ENCODE assay signal across 20 mouse cellular contexts in the genomic region with DNA sequence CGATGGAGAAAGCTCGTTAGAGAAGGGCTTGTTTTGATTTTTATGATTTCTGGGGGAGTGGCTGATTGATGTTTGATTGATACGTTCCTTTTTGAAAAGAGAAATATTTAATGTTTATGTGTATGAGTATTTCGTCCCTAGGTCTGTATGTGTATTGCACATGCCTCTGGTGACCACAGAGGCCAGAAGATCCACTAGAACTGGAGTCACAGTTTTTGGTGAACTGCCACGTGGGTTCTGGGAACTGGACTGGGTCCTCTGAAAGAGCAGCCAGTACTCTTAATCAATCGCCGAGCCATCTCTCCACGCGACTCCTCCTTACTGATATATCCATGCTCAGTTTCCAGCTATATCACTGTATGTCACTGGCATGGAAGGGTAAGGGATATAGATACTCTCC.
A peak's percentile ranks its signal among the peaks of the same experiment; 100 is the strongest.
DNase-seq lines count a peak whose midpoint lies in the region; ATAC-seq lines count a peak whose summit lies in the region.
"Had no signal": no experiment of that assay in that cellular context is flagged by ENCODE, and none has a peak within 500 bp of the region (broad histone marks: within the 10 kb centered on the region; RNA-seq: fewer than 3 reads in every experiment).

No protein-coding gene starts in this region.

- H3K36me3 ChIP-seq in kidney, embryonic 15.5 days = no peaks in the 10 kb centered on the region
- H3K36me3 ChIP-seq in kidney, embryonic 14.5 days (ENCODE audit: control insufficient read depth, insufficient read depth, low read length) = no peaks in the 10 kb centered on the region
- H3K36me3 ChIP-seq in neural tube, embryonic 15.5 days = no peaks in the 10 kb centered on the region
- H3K36me3 ChIP-seq: forebrain, embryonic 10.5 days; hindbrain, embryonic 12.5 days; hindbrain, embryonic 15.5 days had no signal

- peak overlapping the region; percentile 44 for H3K4me2 ChIP-seq in kidney, embryonic 15.5 days
- no peak overlapping the region for H3K4me2 ChIP-seq in kidney, embryonic 14.5 days (replicated peaks; ENCODE audit: low read depth, low read length)
- H3K4me2 ChIP-seq in neural tube, embryonic 15.5 days = peak overlapping the region; percentile 37; the same call in 1 of the 2 replicates
- H3K4me2 ChIP-seq: forebrain, embryonic 13.5 days; heart, embryonic 11.5 days; hindbrain, embryonic 12.5 days; hindbrain, embryonic 15.5 days had no signal

- H3K4me1 ChIP-seq in kidney, embryonic 15.5 days = peaks cover 19% of the 10 kb centered on the region
- peaks cover 5% of the 10 kb centered on the region for H3K4me1 ChIP-seq in kidney, embryonic 14.5 days (ENCODE audit: control insufficient read depth, insufficient read depth, low read length)
- H3K4me1 ChIP-seq in neural tube, embryonic 15.5 days = peaks cover 17% of the 10 kb centered on the region
- H3K4me1 ChIP-seq: forebrain, embryonic 10.5 days; forebrain, embryonic 13.5 days had no signal

- H3K9ac ChIP-seq in kidney, embryonic 15.5 days = no peak overlapping the region
- H3K9ac ChIP-seq in kidney, embryonic 14.5 days (ENCODE audit: low read depth, low read length) = no peak overlapping the region
- H3K9ac ChIP-seq in neural tube, embryonic 15.5 days (replicated peaks) = no peak overlapping the region
- H3K9ac ChIP-seq: forebrain, embryonic 13.5 days; hindbrain, embryonic 12.5 days; hindbrain, embryonic 15.5 days had no signal

- no peak overlapping the region for H3K4me3 ChIP-seq in kidney, embryonic 15.5 days (replicated peaks)
- H3K4me3 ChIP-seq in kidney, embryonic 14.5 days (ENCODE audit: low read length) = no peak overlapping the region
- no peak overlapping the region for H3K4me3 ChIP-seq in neural tube, embryonic 15.5 days (replicated peaks)
- H3K4me3 ChIP-seq: forebrain, embryonic 10.5 days; forebrain, embryonic 13.5 days; hindbrain, embryonic 12.5 days; hindbrain, embryonic 15.5 days had no signal

- H3K9me3 ChIP-seq in kidney, embryonic 15.5 days (replicated peaks) = no peaks in the 10 kb centered on the region
- H3K9me3 ChIP-seq in kidney, embryonic 14.5 days (ENCODE audit: control insufficient read depth, low read length) = no peaks in the 10 kb centered on the region
- no peaks in the 10 kb centered on the region for H3K9me3 ChIP-seq in neural tube, embryonic 15.5 days (replicated peaks)
- H3K9me3 ChIP-seq: forebrain, embryonic 10.5 days; forebrain, embryonic 13.5 days; hindbrain, embryonic 12.5 days; hindbrain, embryonic 15.5 days had no signal

- 66% methylated on average over 9 of the region's 9 CpGs for WGBS in kidney, embryonic 15.5 days
- WGBS in kidney, embryonic 14.5 days = 69% methylated on average over 9 of the region's 9 CpGs
- 76% methylated on average over 9 of the region's 9 CpGs for WGBS in neural tube, embryonic 15.5 days

- H3K27me3 ChIP-seq in kidney, embryonic 15.5 days = no peaks in the 10 kb centered on the region
- no peaks in the 10 kb centered on the region for H3K27me3 ChIP-seq in kidney, embryonic 14.5 days (ENCODE audit: control insufficient read depth, insufficient read depth, low read length)
- H3K27me3 ChIP-seq in neural tube, embryonic 15.5 days (replicated peaks) = no peaks in the 10 kb centered on the region
- H3K27me3 ChIP-seq: forebrain, embryonic 13.5 days; hindbrain, embryonic 12.5 days; hindbrain, embryonic 15.5 days; Patski had no signal

- peak; percentile 15 for DNase-seq in kidney, postnatal 10 days
- no peak for DNase-seq in kidney, adult 8-10 months
- DNase-seq in neural tube, embryonic 10.5 days (ENCODE audit: extremely low spot score, low spot score) = no peak
- peak; percentile 46 for DNase-seq in MN1 (ENCODE audit: low spot score)
- DNase-seq in urinary bladder, postnatal 36 days (ENCODE audit: low spot score in 2 of 2) = no peak
- DNase-seq: cerebellum, adult 18-20 months; cerebellum, adult 9-10 months; cerebellum, postnatal 14 days; gastrocnemius, postnatal 25 days had no signal

- peak overlapping the region; percentile 11; the same call in 1 of the 2 replicates for H3K27ac ChIP-seq in kidney, embryonic 15.5 days
- no peak overlapping the region for H3K27ac ChIP-seq in kidney, embryonic 14.5 days (ENCODE audit: low read depth, low read length)
- no peak overlapping the region for H3K27ac ChIP-seq in neural tube, embryonic 15.5 days (replicated peaks)
- H3K27ac ChIP-seq: forebrain, embryonic 10.5 days; forebrain, embryonic 13.5 days; hindbrain, embryonic 12.5 days; hindbrain, embryonic 15.5 days had no signal

- no peak for ATAC-seq in kidney, embryonic 15.5 days (replicated peaks; ENCODE audit: low FRiP score)
- no peak for ATAC-seq in kidney, embryonic 14.5 days (ENCODE audit: low FRiP score, low TSS enrichment)
- ATAC-seq in neural tube, embryonic 15.5 days (ENCODE audit: low FRiP score) = no peak
- ATAC-seq: CD4-positive, CD25-positive, alpha-beta regulatory T cell, adult 4 months; forebrain, embryonic 13.5 days; forebrain, embryonic 16.5 days had no signal

Comparison
In these comparisons a context has a peak if more than half of its experiments do, and no peak if none do; other contexts are left out.
1. DNase-seq: peak in kidney, postnatal 10 days (single experiment) and MN1 (single experiment); none in kidney, adult 8-10 months (0 of 2), neural tube, embryonic 10.5 days (single experiment) and urinary bladder, postnatal 36 days (0 of 2).